Mouse (Mus musculus) gastrocnemius, postnatal 25 days (tissue): ENCODE measurements at regions not wholly inside any gene's neighbourhood (a gene's known extent, or its start where the extent isn't known, plus 50 kb on each side); places are given as distances from the start of the nearest gene placed in this dataset.
A peak's percentile ranks its signal among the peaks of the same experiment; 100 is the strongest.
"Not testable (repeated sequence)": the region's sequence is repeated elsewhere in the genome, so short reads cannot be mapped to it uniquely, and the experiment has no call there.

Experiments used
- DNase-seq: peaks from one replicate; pipeline ENCODE4 v3.0.0; 2022

- DNase-seq: no peak
Measured at GRCm38 (mm10) chr14:16079096-16079495, 170.0 kb upstream of the Ngly1 start.

- not testable (repeated sequence) for DNase-seq
Measured at GRCm38 (mm10) chr14:16087231-16087630, 161.8 kb upstream of the Ngly1 start.

GRCm38 (mm10) chr14:16092391-16093132 lies 156.5 kb upstream of the Ngly1 start:
- no peak for DNase-seq

GRCm38 (mm10) chr14:16093133-16093505 lies 156.0 kb upstream of the Ngly1 start:
- DNase-seq: no peak

- no peak for DNase-seq
Measured at GRCm38 (mm10) chr14:16109414-16109813, 139.7 kb upstream of the Ngly1 start.

GRCm38 (mm10) chr14:16132672-16133071 lies 116.4 kb upstream of the Ngly1 start:
- DNase-seq: no peak

GRCm38 (mm10) chr14:16133410-16133809 lies 115.7 kb upstream of the Ngly1 start:
- DNase-seq: no peak

- DNase-seq: no peak
Measured at GRCm38 (mm10) chr14:16136187-16136586, 112.9 kb upstream of the Ngly1 start.

GRCm38 (mm10) chr14:16144299-16144698 lies 104.8 kb upstream of the Ngly1 start:
- DNase-seq: no peak

- DNase-seq: no peak
Measured at GRCm38 (mm10) chr14:16146811-16147210, 102.3 kb upstream of the Ngly1 start.

GRCm38 (mm10) chr14:16151815-16152214 lies 97.3 kb upstream of the Ngly1 start:
- DNase-seq: no peak

- DNase-seq: no peak
Measured at GRCm38 (mm10) chr14:16152702-16153101, 96.4 kb upstream of the Ngly1 start.

- DNase-seq: no peak
Measured at GRCm38 (mm10) chr14:16155106-16155505, 94.0 kb upstream of the Ngly1 start.

GRCm38 (mm10) chr14:16170226-16170625 lies 78.9 kb upstream of the Ngly1 start:
- no peak for DNase-seq

GRCm38 (mm10) chr14:16172261-16172660 lies 76.8 kb upstream of the Ngly1 start:
- DNase-seq: no peak

- DNase-seq: peak; percentile 23
Measured at GRCm38 (mm10) chr14:16173292-16173691, 75.8 kb upstream of the Ngly1 start.

- no peak for DNase-seq
Measured at GRCm38 (mm10) chr14:16178227-16178626, 70.9 kb upstream of the Ngly1 start.

- no peak for DNase-seq
Measured at GRCm38 (mm10) chr14:16181822-16182221, 67.3 kb upstream of the Ngly1 start.

GRCm38 (mm10) chr14:16185246-16185645 lies 63.8 kb upstream of the Ngly1 start:
- DNase-seq: no peak
